Mouse (Mus musculus): ENCODE data around the gene Ptar1.

The Ptar1 gene

DNA sequence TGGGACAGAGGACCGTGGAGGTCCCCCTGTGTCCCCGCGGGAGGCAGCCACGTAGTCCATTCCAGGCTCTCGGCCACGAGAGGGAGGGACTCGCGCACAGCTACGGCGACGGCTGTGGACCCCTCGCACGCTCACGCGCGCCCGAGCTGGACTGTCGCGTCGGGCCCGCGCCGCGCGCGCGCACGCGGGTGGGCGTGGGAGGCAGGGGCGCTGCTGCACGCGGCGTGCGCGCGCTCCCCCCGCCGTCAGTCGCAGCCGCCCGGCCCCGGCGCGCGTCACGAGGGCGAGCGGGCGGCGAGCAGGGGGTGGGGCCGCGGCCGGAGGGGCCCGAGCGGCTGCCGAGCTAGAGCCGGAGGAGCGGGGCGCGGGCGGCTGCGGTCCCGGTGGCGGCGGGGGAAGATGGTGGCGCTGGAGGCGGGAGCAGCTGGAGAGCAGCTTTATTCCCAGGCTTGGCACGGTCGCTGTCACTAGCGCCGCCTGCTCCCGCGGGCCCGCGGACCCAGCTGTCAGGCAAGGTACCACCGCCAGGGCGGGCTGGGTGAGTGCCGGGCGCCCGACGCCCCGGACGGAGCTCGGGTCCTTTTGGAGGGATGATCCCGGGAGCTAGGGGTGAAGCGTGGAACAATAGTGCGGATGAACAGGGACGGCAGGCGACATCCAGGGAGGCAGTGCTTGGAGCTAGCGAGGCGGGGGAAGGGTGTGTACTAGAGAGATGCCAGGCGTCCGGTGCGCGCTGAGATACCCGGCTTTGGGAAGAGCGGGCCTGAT, 71.5 kb downstream of the Ptar1 start, which contains the start of gene Apba1:
Gene Apba1 (plus strand): TSS at position 334 of the 768 bp plus-strand sequence.
- peak; percentile 73 to 80 for DNase-seq (ENCODE audit: low spot score in 2 of 2)

DNA sequence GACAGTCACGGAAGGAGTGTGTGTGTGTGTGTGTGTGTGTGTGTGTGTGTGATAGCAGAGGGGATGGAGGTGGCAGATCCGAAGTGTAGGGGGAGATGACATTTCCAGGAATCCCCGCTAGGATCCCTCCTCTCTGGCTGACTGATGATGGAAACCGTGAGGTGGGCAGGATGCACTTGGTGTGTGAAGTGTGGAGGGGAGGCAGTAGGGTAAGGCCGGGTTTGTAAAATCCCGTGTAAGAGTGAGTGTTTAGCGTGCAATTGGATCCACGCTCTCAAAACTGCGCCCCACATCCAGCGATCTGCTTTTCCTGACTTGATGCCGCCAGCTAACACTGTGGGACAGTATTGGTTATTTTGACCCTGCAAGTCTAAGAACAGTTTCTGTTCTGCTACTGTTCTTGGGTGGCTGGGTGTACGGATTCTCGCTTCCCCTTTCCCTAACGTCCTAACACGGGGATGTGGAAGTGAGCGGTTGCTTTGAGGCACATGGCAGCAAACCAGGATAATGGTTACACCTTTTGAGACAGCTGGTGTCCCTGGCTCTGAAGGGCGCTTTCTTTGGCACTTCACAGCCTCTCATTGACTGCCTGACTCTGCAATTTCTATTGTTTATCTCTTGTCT, 72.2 kb downstream of the Ptar1 start:
- no peak for DNase-seq (ENCODE audit: low spot score in 2 of 2)

DNA sequence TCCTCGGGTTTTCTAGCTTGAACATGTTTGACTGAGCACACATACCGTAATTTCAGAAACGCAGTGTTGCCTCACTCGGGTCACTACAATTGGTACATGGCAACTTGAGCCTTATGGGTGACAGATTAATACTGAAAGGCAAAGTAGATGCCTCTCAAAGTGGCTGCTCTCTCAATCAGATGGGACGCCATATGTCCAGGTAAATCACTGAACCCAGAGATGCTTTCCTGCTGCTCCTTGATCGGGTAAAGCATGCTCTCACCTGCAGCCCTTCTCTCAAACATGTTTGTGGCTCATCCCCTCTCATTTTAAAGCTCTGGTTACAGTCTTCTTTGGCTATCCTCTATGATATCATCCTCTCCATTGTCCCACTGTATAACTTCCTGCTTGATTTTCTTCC, 76.1 kb downstream of the Ptar1 start:
- DNase-seq (ENCODE audit: low spot score in 2 of 2) = no peak

DNA sequence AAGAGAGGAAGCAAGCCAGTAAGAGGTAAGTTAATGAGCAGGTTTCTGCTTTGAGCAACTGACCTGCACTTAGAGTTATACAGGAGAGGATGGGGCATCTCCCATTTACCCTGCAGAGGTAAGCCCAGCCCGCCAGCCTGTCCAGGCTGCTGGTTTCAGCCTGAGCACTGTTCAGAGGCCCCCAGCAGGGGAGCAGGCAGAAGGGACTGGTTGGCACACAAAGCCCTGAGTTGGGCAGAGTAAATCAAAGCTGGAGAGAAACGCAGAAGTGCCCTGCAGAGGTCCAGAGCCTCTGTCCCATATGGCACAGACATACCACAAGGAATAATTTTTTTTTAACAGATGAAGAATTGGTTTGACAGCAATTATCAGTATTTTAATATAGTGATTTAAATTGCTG, 76.8 kb downstream of the Ptar1 start:
- no peak for DNase-seq (ENCODE audit: low spot score in 2 of 2)

- no peak for DNase-seq (ENCODE audit: low spot score in 2 of 2)
These were observed 81.6 kb downstream of the Ptar1 start for GRCm38 (mm10) chr19:23768864-23769263.

DNA sequence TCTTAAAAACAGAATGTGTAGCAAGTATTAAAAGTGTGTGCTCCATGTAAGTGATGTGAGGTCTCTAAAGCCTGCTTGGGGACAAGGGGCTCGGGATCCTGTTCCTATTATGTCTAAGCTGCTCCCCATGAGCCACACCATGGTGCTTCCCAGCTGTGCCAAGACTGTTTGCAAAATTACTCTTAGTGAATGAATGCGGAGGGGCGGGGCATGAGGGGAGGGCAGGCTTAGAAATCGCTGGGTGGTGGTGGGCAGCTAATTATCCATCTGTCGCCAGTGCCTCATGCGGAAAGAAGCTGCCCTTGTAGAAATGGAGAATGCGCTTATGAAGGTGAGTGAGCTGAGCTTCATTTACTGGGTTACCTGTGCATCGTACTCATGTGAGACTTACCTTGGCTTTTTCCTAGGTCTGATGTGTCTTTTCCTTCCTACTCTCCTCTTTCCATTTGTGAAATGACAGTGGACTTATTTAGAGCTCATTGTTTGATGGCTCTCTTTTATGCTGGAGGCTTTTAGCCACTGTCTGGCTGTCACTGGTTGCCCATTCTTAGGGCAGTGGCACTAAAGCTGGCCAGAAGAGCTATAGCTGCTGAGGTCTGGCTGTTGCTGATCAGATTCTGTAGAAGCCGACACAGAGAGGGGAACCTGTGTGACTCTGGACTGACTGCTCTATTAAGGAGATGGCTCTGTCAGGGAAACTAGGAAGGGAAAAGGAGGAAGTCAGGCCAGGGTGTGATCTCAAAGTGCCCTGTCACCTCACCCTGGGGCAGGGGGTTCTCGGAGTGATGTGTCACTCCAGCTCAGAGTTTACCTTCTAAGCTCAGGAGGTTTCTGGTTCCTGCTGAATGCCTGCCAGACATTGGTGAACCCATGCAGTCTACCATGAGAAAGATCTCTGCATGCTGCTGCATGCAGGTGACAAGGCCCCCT, 83.5 kb downstream of the Ptar1 start:
- no peak for DNase-seq (ENCODE audit: low spot score in 2 of 2)

GRCm38 (mm10) chr19:23771971-23772370, 84.7 kb downstream of the Ptar1 start:
- no peak for DNase-seq (ENCODE audit: low spot score in 2 of 2)

- no peak for DNase-seq (ENCODE audit: low spot score in 2 of 2)
These were observed 88.1 kb downstream of the Ptar1 start for GRCm38 (mm10) chr19:23775356-23775755.

- DNase-seq (ENCODE audit: low spot score in 2 of 2) = no peak
These were observed 91.9 kb downstream of the Ptar1 start for GRCm38 (mm10) chr19:23779130-23779529.

GRCm38 (mm10) chr19:23780105-23780504, 92.9 kb downstream of the Ptar1 start:
- no peak for DNase-seq (ENCODE audit: low spot score in 2 of 2)
